Mouse (Mus musculus) C2C12 (cell line): ENCODE data around the gene Usp3. TPM values are rescaled to one million over a fixed set of nuclear protein-coding genes. Genes with fewer than 3 reads are reported as not detected.

Experiments
- H3K27me3 ChIP-seq: one replicate; pipeline ENCODE4 v1.6.1; 2011; ENCODE audit not compliant: control insufficient read depth, insufficient read depth, insufficient read length
- H3K36me3 ChIP-seq: one replicate; pipeline ENCODE4 v1.6.1; 2011; ENCODE audit not compliant: control insufficient read depth, insufficient read depth
- H3K4me3 ChIP-seq: one replicate; pipeline ENCODE4 v1.5.1; 2011; ENCODE audit warnings: mild to moderate bottlenecking, control low read depth; ENCODE audit not compliant: poor library complexity, insufficient read depth, severe bottlenecking
- H3K79me2 ChIP-seq: one replicate; pipeline ENCODE4 v1.6.1; 2011; ENCODE audit not compliant: control insufficient read depth, insufficient read depth
- H3K79me3 ChIP-seq: one replicate; pipeline ENCODE4 v1.6.1; 2011; ENCODE audit warnings: low read depth, control low read depth
- H3ac ChIP-seq: one replicate; pipeline ENCODE3; 2011; ENCODE audit warnings: low read depth; ENCODE audit not compliant: control insufficient read depth, insufficient read length
- CEBPB ChIP-seq: IDR thresholded peaks from one replicate; pipeline ENCODE4 v1.6.1; 2011; ENCODE audit warnings: low read depth, mild to moderate bottlenecking, control low read depth, moderate library complexity
- CTCF ChIP-seq: IDR thresholded peaks from one replicate; pipeline ENCODE4 v1.5.1; 2011; ENCODE audit not compliant: control insufficient read depth, insufficient read depth, insufficient read length
- FOSL1 ChIP-seq: IDR thresholded peaks from one replicate; pipeline ENCODE4 v1.8.0; 2011; ENCODE audit warnings: mild to moderate bottlenecking, low read length; ENCODE audit not compliant: poor library complexity, insufficient read depth, severe bottlenecking
- MAX ChIP-seq: IDR thresholded peaks from one replicate; pipeline ENCODE4 v1.6.1; 2011; ENCODE audit warnings: mild to moderate bottlenecking, control low read depth
- MYOD1 ChIP-seq: IDR thresholded peaks from one replicate; pipeline ENCODE4 v1.6.1; 2011; ENCODE audit warnings: low read depth; ENCODE audit not compliant: control insufficient read depth, insufficient read length
- MYOG ChIP-seq: IDR thresholded peaks from one replicate; pipeline ENCODE4 v1.6.1; 2011; ENCODE audit not compliant: control insufficient read depth, insufficient read length; ENCODE audit errors: extremely low read depth
- USF1 ChIP-seq: IDR thresholded peaks from one replicate; pipeline ENCODE4 v1.6.1; 2011; ENCODE audit warnings: low read depth, mild to moderate bottlenecking, control low read depth, moderate library complexity
- polyA plus RNA-seq: library from polyadenylated mRNA; unstranded; fragments of >200 nt; fragmentation: generic; extraction: Trizol; gene quantifications from one replicate; pipeline ENCODE4 v1.2.1, GENCODE M21; 2012; ENCODE audit warnings: missing spikeins

Usp3 gene
- polyA plus RNA-seq, 1 experiment: 12.1 TPM

- no peak overlapping the region for H3K4me3 ChIP-seq
- H3K79me2 ChIP-seq: peaks cover 17% of the 10 kb centered on the region
- H3K27me3 ChIP-seq: no peaks in the 10 kb centered on the region
- H3K79me3 ChIP-seq: peaks cover 11% of the 10 kb centered on the region
- TF ChIP-seq FOSL1 (no peak), USF1 (no peak), CTCF (no peak), MYOD1 (no peak), MAX (no peak), CEBPB (no peak), MYOG (no peak)
- no peaks in the 10 kb centered on the region for H3K36me3 ChIP-seq
- H3ac ChIP-seq: no peak overlapping the region
These were observed 3.1 kb upstream of the Usp3 start for GRCm38 (mm10) chr9:66595722-66596675.

GRCm38 (mm10) chr9:66594061-66594460 is 1.1 kb upstream of the Usp3 start:
- Histone ChIP-seq H3K27me3 (no peaks in the 10 kb centered on the region), H3K36me3 (no peaks in the 10 kb centered on the region), H3K79me3 (peaks cover 29% of the 10 kb centered on the region), H3ac (no peak overlapping the region), H3K4me3 (no peak overlapping the region), H3K79me2 (peaks cover 36% of the 10 kb centered on the region)
- TF ChIP-seq FOSL1 (no peak), MYOD1 (no peak), CTCF (no peak), MYOG (no peak), USF1 (no peak)

GRCm38 (mm10) chr9:66593613-66593969 is 649 bp upstream of the Usp3 start:
- Histone ChIP-seq H3K79me2 (peaks cover 41% of the 10 kb centered on the region), H3K36me3 (no peaks in the 10 kb centered on the region), H3K79me3 (peaks cover 33% of the 10 kb centered on the region), H3K4me3 (peak overlapping the region; percentile 60), H3K27me3 (no peaks in the 10 kb centered on the region), H3ac (peak overlapping the region; percentile 3)
- TF ChIP-seq MYOG (no peak), CTCF (no peak), MYOD1 (no peak), USF1 (no peak), CEBPB (no peak), MAX (no peak), FOSL1 (no peak)

- no peak for TF ChIP-seq USF1
- TF ChIP-seq CTCF: no peak
- TF ChIP-seq MYOG: no peak
- TF ChIP-seq MAX: no peak
- no peak for TF ChIP-seq CEBPB
- TF ChIP-seq MYOD1: no peak
- TF ChIP-seq FOSL1: no peak
- H3K4me3 ChIP-seq: peak overlapping the region; percentile 60
- H3K79me2 ChIP-seq: peaks cover 57% of the 10 kb centered on the region
- H3K79me3 ChIP-seq: peaks cover 48% of the 10 kb centered on the region
- H3K36me3 ChIP-seq: no peaks in the 10 kb centered on the region
- H3ac ChIP-seq: peak overlapping the region; percentile 79
- H3K27me3 ChIP-seq: no peaks in the 10 kb centered on the region
These were observed 894 bp downstream of the Usp3 start for GRCm38 (mm10) chr9:66591851-66592645.

- no peaks in the 10 kb centered on the region for H3K27me3 ChIP-seq
- no peak for TF ChIP-seq CEBPB
- no peak overlapping the region for H3ac ChIP-seq
- peaks cover 77% of the 10 kb centered on the region for H3K79me2 ChIP-seq
- H3K79me3 ChIP-seq: peaks cover 67% of the 10 kb centered on the region
- H3K36me3 ChIP-seq: no peaks in the 10 kb centered on the region
- H3K4me3 ChIP-seq: no peak overlapping the region
These were observed 2.9 kb downstream of the Usp3 start for GRCm38 (mm10) chr9:66590051-66590450.

- H3K79me3 ChIP-seq: peaks cover 88% of the 10 kb centered on the region
- no peak overlapping the region for H3K4me3 ChIP-seq
- TF ChIP-seq MYOG: no peak
- no peak for TF ChIP-seq CEBPB
- H3K27me3 ChIP-seq: no peaks in the 10 kb centered on the region
- H3K36me3 ChIP-seq: no peaks in the 10 kb centered on the region
- no peak overlapping the region for H3ac ChIP-seq
- peaks cover 100% of the 10 kb centered on the region for H3K79me2 ChIP-seq
These were observed 5.9 kb downstream of the Usp3 start for GRCm38 (mm10) chr9:66587016-66587415.
